Mouse (Mus musculus): ENCODE measurements around the gene Dtd2.

DNA sequence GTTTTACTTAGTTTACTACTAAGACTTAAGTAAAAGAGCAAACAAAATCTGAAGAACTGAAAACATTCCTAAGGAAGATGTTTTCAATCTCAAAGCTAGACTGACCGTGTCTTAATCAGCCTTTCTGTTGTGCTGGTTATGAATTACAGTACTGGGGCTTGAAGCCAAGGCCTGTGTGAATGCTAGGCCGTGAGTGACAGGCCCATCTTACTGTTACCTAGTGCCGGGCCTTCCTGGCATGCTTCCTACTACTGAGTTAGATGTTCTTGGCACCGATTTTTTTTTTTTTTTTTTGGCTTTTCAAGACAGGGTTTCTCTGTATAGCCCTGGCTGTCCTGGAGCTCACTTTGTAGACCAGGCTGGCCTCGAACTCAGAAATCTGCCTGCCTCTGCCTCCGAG lies 48.7 kb downstream of the Dtd2 start:
- TF ChIP-seq CTCF (IDR thresholded peaks at IDR 0.05; ENCODE audit: extremely low read depth, insufficient read length, insufficient replicate concordance, low read depth, low read length) (no peak), POLR2A (IDR thresholded peaks at IDR 0.05; ENCODE audit: low read depth, low read length) (no peak)
